Mouse (Mus musculus) heart, embryonic 10.5 days (tissue): ENCODE results near the gene Gm11627. TPM values are rescaled to one million over a fixed set of nuclear protein-coding genes. Genes with fewer than 3 reads are reported as not detected.
"Not testable (repeated sequence)": the region's sequence is repeated elsewhere in the genome, so short reads cannot be mapped to it uniquely, and the experiment has no call there.

ENCODE experiments used
- DNase-seq: peaks from one replicate; pipeline ENCODE4 v3.0.0-alpha.2; 2017; ENCODE audit warnings: low spot score
- H3K27ac ChIP-seq: fragments of 300-500 bp; sonication (generic); 2 replicates; pipeline ENCODE4 v1.5.1; 2016; ENCODE audit warnings: mild to moderate bottlenecking
- H3K27me3 ChIP-seq: fragments of 300-500 bp; sonication (generic); 2 replicates; pipeline ENCODE4 v1.6.1; 2016; ENCODE audit warnings: mild to moderate bottlenecking; ENCODE audit not compliant: poor library complexity, insufficient read depth, severe bottlenecking
- H3K36me3 ChIP-seq: fragments of 300-500 bp; sonication (generic); 2 replicates; pipeline ENCODE4 v1.6.1; 2016; ENCODE audit warnings: mild to moderate bottlenecking, moderate library complexity
- H3K4me1 ChIP-seq: fragments of 300-500 bp; sonication (generic); 2 replicates; pipeline ENCODE4 v1.6.1; 2016; ENCODE audit warnings: mild to moderate bottlenecking
- H3K4me3 ChIP-seq: fragments of 300-500 bp; sonication (generic); 2 replicates; pipeline ENCODE4 v1.5.1; 2016; ENCODE audit warnings: mild to moderate bottlenecking, moderate library complexity
- H3K9me3 ChIP-seq: fragments of 300-500 bp; sonication (generic); 2 replicates; pipeline ENCODE4 v1.6.1; 2016; ENCODE audit warnings: mild to moderate bottlenecking, moderate library complexity
- WGBS: fragments of 180-500 bp; shearing (Covaris S2); methylation state at CpG from one replicate; pipeline ENCODE4 v1.1.7; 2016; 5-methylcytosine and 5-hydroxymethylcytosine counted together
- polyA plus RNA-seq: library from polyadenylated mRNA; unstranded; fragments of >200 nt; fragmentation: Nextera tagmentation; extraction: Ambion mirVana; gene quantifications from 2 replicates; pipeline ENCODE4 v1.2.1, GENCODE M21; 2016

The Gm11627 gene
- polyA plus RNA-seq, 1 experiment from 2014 or later = 11.6 TPM

DNA sequence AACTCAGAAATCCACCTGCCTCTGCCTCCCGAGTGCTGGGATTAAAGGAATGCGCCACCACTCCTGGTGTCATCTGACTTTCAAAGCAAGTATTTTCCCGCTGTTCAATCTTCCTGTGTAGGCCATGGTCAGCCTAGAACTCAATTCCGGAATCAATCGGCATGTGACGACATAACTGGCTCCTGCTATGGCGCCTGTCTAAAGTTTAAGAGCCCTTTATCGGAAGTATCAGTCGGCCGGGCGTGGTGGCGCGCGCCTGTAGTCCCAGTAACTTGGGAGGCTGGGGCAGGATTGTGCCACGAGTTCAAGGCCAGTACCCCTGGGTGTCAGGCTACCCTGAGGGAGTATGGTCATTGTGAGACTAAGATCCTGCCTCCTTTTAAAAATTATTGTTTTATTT lies 11.5 kb downstream of the Gm11627 start:
- WGBS = 94% methylated on average over 15 of the region's 15 CpGs
- DNase-seq = no peak
- H3K4me3 ChIP-seq = no peak overlapping the region
- no peaks in the 10 kb centered on the region for H3K27me3 ChIP-seq
- H3K27ac ChIP-seq = no peak overlapping the region
- peaks cover 9% of the 10 kb centered on the region; the same call in 1 of the 2 replicates for H3K4me1 ChIP-seq
- no peaks in the 10 kb centered on the region for H3K36me3 ChIP-seq
- H3K9me3 ChIP-seq = no peaks in the 10 kb centered on the region

DNA sequence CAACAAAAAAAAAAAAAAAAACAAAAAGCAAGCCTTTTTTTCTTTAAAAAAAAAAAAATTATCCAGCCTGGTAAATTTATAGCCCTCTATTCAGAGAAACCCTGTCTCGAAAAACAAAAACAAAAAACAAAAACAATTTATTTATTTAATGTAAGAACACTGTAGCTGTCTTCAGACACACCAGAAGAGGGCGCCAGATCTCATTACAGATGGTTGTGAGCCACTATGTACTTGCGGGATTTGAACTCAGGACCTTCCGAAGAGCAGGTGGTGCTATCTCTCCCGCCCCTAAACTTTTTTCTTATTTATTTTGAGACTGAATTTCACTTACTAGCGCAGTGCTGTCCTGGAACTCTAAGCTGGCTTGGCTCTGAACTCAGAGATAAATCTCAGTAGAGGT lies 12.1 kb downstream of the Gm11627 start:
- Histone ChIP-seq H3K4me3 (no peak overlapping the region), H3K27ac (no peak overlapping the region), H3K9me3 (no peaks in the 10 kb centered on the region), H3K27me3 (no peaks in the 10 kb centered on the region), H3K36me3 (no peaks in the 10 kb centered on the region), H3K4me1 (peaks cover 9% of the 10 kb centered on the region; the same call in 1 of the 2 replicates)
- no peak for DNase-seq
- 85% methylated on average over 6 of the region's 6 CpGs for WGBS

DNA sequence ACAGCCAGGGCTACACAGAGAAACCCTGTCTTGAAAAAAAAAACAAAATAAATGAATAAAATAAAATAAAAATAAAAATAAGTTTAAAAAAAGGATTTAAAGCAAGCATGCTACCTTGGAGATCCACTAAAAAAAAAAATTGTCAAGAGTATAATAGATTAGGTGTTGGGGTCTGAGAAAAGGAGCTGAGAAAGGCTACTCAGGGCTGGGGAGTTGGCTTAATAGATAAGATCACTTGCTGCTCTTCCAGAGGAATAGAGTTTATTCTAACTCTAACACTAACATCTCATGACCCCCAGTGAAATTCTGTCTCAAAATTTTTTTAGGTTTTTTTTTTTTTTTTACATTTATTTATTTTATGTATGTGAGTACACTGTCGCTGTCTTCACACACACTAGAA lies 13.0 kb downstream of the Gm11627 start:
- 94% methylated on average over 1 of the region's 1 CpGs for WGBS
- Histone ChIP-seq H3K4me3 (no peak overlapping the region), H3K27me3 (no peaks in the 10 kb centered on the region), H3K27ac (no peak overlapping the region), H3K9me3 (no peaks in the 10 kb centered on the region), H3K4me1 (peaks cover 9% of the 10 kb centered on the region; the same call in 1 of the 2 replicates), H3K36me3 (no peaks in the 10 kb centered on the region)
- no peak for DNase-seq

DNA sequence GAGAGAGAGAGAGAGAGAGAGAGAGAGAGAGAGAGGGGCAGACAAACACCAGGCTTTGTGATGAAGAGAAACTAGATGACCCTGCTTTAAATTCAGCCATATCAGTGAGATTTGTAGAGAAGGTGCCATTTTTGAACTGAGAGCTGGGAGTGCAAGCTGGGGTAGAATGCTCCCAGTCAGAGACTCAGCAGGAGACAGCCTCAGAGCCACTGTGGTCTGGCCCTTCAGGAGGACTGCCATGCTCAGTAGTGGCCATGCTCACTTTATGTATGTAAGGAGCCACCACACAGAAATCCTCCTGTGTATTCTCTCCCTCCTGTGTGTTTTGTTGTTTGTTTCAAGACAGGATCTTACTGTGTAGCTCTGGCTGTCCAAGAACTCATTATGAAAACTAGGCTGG lies 13.5 kb downstream of the Gm11627 start:
- Histone ChIP-seq H3K4me1 (peaks cover 9% of the 10 kb centered on the region; the same call in 1 of the 2 replicates), H3K27ac (peak overlapping the region; percentile 79), H3K27me3 (no peaks in the 10 kb centered on the region), H3K36me3 (no peaks in the 10 kb centered on the region), H3K9me3 (no peaks in the 10 kb centered on the region), H3K4me3 (no peak overlapping the region; the same call in 1 of the 2 replicates)
- DNase-seq = no peak

DNA sequence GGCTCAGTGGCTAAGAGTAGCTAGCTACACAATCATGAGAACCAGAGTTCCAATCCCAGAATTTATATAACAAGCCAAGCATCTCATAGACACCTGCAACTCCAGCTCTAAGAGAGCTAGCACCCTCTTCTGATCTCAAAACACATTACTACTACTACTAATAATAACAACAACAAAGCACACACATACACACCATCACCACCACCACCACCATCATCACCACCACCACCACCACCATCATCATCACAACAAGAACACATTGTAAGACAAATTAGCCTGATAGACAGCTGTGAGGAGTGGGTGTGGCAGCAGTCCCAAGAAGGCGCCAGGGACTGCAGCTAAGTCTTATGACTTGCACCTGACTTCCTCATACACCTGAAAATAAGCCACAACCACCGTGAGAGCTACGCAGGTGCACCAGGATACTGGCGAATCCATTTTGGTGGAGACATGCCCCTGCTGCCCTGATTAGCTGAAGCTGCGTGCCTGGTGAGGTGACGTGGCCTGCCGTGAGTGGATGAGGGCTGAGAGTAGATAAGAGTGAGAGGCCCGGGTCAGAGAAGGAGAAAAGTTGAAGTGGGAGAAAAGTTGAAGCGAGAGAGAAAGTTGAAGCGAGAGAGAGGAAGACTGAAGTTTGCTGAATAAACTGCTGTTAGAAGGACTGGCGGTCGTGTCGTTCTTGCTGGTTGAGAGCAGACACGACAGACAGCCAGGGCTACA lies 14.1 kb downstream of the Gm11627 start:
- H3K27ac ChIP-seq = peak overlapping the region; percentile 79
- H3K27me3 ChIP-seq, H3K36me3 ChIP-seq, H3K4me1 ChIP-seq, DNase-seq, H3K9me3 ChIP-seq, H3K4me3 ChIP-seq: not testable (repeated sequence)
- WGBS = 49% methylated on average over 14 of the region's 14 CpGs

DNA sequence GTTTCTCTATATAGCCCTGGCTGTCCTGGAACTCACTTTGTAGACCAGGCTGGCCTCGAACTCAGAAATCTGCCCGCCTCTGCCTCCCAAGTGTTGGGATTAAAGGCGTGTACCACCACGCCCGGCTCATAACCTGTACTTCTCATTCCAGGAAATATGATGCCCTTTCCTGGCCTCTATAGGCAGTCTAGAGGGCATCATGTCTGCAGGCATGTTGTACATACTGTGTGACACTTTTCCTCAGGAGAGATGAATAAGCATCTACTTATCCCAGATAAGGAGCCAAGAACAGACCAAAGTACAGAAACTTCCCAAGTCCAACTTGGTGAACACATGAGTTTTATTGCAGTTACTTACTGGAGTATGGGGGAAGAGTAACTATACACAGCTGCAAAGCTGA lies 20.6 kb downstream of the Gm11627 start:
- DNase-seq = peak; percentile 41
- Histone ChIP-seq H3K4me1 (peaks cover 10% of the 10 kb centered on the region), H3K27ac (no peak overlapping the region), H3K9me3 (no peaks in the 10 kb centered on the region), H3K36me3 (no peaks in the 10 kb centered on the region), H3K4me3 (no peak overlapping the region), H3K27me3 (no peaks in the 10 kb centered on the region)
- 90% methylated on average over 5 of the region's 5 CpGs for WGBS

DNA sequence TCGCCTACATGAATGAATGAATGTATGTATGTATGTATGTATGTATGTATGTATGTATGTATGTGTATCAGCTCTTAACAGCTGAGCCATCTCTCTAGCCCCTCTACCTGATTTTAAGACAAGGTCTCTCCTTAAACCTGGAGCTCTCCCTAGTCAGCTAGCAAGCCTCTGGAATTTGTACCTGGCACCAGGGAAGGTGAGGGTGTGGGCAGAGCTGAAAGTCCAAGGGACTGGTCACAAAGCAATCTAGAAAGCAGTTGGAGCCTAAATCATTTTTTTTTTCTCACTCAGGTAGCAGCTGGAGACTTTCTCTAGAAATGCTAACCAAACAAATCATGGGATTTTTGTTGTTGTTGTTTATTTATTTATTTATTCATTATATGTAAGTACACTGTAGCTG lies 21.9 kb downstream of the Gm11627 start:
- Histone ChIP-seq H3K27me3 (no peaks in the 10 kb centered on the region), H3K27ac (no peak overlapping the region), H3K4me1 (peaks cover 10% of the 10 kb centered on the region), H3K9me3 (no peaks in the 10 kb centered on the region), H3K4me3 (no peak overlapping the region), H3K36me3 (no peaks in the 10 kb centered on the region)
- 90% methylated on average over 1 of the region's 1 CpGs for WGBS
- peak; percentile 27 for DNase-seq

DNA sequence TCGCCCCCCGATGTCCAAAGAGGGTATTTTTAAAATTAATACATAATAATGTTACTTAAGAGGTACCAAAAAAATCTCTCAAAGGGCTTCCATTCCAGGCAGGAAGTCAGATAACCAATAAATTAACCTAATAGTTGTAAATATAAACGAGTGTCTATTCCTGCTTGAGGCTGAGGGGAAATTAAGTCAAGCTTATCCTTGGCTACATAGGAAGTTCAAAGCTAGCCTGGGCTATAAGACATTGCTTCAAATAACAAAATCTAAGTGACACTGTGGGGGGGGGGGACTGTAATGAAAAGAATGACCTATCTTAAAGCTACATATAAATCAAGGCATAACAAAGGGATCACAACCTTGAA lies 22.6 kb downstream of the Gm11627 start:
- Histone ChIP-seq H3K27me3 (no peaks in the 10 kb centered on the region), H3K4me1 (peaks cover 14% of the 10 kb centered on the region), H3K4me3 (peak overlapping the region; percentile 92), H3K9me3 (no peaks in the 10 kb centered on the region), H3K27ac (peak overlapping the region; percentile 99), H3K36me3 (no peaks in the 10 kb centered on the region)
- DNase-seq = no peak
- 17% methylated on average over 3 of the region's 3 CpGs for WGBS

DNA sequence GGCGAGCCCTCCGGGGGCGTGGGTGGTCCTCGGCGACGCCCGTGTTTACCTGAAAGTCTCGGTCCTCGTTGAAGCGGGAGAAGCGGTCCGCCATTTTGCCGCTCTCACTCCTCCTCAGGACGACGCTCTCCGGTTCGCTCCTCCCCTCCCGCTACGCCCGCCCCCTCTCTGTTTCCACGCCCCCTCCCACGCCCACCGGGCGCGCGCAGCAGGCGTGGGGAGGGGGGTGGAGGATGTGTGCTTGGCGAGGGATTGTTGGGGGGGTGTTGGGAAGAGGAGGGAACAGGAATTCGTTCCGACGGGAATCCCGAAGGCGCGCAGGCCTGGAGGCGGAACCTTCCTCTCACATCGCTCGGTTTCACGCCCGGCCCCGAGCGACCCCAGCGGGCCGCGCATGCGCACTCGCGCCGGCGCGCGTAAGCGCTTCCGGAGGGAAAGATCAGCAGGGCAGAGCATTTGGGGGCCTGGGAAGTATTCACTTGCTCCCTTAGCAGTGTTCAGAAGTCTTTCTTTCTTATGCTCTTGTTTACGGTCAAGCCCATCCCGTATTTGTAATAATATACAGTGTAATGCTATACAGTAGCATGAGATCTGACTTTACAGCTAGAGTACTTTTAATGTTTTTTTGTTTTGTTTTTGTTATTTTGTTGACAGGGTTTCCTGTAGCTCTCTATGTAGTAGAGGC lies 23.1 kb downstream of the Gm11627 start, which contains the start of gene Gpatch8:
Gene Gpatch8, minus strand, starts transcription at position 362 of the 685 bp plus-strand sequence.
- Histone ChIP-seq H3K27ac (peak within 1 kb of the TSS; percentile 99), H3K9me3 (no peaks in the 10 kb centered on the region), H3K27me3 (no peaks in the 10 kb centered on the region), H3K4me3 (peak within 1 kb of the TSS; percentile 92), H3K36me3 (peaks cover under 1% of the 10 kb centered on the region; the same call in 1 of the 2 replicates), H3K4me1 (peaks cover 14% of the 10 kb centered on the region)
- WGBS = under 1% methylated on average over 54 of the region's 55 CpGs
- DNase-seq = peak; percentile 98

DNA sequence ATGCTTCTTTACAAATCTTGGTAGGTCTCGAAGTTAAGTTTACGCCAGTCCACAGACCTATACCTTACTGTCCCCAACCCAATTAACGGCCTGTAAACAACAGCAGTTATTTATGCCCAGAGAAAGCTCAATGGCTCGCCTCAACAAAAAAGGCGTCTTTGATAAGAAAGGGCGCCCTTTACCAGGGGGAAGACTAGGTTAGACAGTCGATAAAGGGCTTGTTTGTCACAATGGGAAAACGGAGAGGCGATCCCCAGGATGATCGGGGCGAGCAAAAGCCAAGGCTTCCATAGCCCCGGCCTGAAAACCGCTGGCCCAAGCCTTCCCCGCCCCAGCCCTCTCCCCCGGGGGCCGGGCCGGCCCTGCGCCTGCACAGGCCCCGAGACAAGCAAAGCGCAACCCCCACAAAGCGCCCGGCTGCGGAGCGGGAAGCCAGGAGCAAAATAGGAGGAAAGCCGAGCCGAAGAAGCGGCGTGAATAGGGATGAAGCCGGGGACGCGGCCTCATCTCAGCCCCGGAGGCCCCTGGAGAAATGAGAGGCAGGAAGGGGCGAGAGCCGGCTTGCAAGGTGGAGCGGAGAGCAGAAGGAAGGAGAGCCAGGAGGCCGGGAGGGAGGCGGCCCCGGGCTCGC lies 23.7 kb downstream of the Gm11627 start:
- under 1% methylated on average over 39 of the region's 39 CpGs for WGBS
- no peak for DNase-seq
- Histone ChIP-seq H3K27ac (peak overlapping the region; percentile 99), H3K4me3 (peak overlapping the region; percentile 92), H3K4me1 (peaks cover 14% of the 10 kb centered on the region), H3K9me3 (no peaks in the 10 kb centered on the region), H3K36me3 (peaks cover 3% of the 10 kb centered on the region; the same call in 1 of the 2 replicates), H3K27me3 (no peaks in the 10 kb centered on the region)

DNA sequence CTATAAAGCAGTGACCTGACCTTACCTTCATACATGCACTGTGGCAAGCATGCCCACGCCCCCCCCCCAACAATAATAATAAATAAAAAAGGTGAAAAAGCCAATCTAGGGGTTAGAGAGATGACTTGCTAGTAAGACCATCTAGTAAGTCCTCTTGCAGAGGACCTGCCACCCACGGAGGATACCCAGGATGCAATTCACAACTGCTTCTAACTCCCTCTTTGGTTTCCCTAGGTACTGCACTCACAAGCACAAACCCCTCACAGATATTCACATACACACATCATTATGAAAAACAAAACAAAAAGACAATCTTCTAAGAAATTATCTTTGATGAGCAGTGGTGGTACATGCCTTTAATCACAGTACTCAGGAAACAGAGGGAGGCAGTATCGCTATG lies 27.2 kb downstream of the Gm11627 start:
- peak; percentile 63 for DNase-seq
- no peaks in the 10 kb centered on the region for H3K9me3 ChIP-seq
- H3K4me1 ChIP-seq = peaks cover 14% of the 10 kb centered on the region
- H3K27ac ChIP-seq = no peak overlapping the region
- no peaks in the 10 kb centered on the region for H3K27me3 ChIP-seq
- H3K36me3 ChIP-seq = peaks cover 13% of the 10 kb centered on the region; the same call in 1 of the 2 replicates
- H3K4me3 ChIP-seq = no peak overlapping the region
- WGBS = 87% methylated on average over 3 of the region's 3 CpGs

DNA sequence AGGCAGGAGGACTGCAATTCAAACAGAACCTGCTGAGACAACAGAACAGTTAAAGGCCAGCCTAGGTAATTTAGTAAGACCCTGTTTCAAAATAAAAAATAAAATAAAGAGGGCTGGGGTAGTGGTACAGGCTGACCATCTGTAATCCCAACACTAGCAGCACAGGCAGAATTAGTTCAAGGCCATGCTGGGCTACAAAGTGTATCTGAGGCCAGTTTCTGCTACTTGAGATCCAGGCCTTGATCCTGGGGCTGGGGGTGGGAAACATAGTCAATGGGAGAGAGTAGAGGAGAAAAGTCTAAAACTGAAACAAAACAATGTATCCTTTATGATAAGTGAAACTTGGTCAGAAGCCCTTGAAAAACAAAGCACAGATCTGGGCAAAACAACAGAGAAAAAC lies 28.1 kb downstream of the Gm11627 start:
- Histone ChIP-seq H3K27ac (no peak overlapping the region), H3K9me3 (no peaks in the 10 kb centered on the region), H3K4me3 (no peak overlapping the region), H3K4me1 (peaks cover 14% of the 10 kb centered on the region), H3K36me3 (peaks cover 13% of the 10 kb centered on the region; the same call in 1 of the 2 replicates), H3K27me3 (no peaks in the 10 kb centered on the region)
- peak; percentile 39 for DNase-seq

DNA sequence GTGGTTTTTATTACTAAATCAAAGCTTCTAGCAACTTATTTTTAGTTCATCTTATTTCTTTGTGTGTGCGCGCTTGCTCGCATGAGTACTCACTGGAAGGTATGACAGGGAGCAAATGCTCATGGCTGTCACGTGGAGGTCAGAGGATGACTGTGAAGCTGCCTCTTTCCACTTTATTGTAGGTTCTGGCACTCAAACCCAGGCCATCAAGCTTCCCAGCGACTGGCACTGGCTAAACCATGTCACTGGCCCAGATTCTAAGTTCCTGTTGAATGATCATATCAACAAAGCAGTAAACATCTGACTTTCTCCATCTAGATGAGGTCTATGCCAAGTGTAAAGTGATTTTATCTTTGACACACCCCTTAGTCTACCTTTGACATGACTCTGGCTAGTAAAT lies 37.8 kb downstream of the Gm11627 start:
- H3K27me3 ChIP-seq = no peaks in the 10 kb centered on the region
- no peaks in the 10 kb centered on the region for H3K9me3 ChIP-seq
- peaks cover 9% of the 10 kb centered on the region for H3K4me1 ChIP-seq
- DNase-seq = no peak
- 91% methylated on average over 5 of the region's 5 CpGs for WGBS
- no peak overlapping the region for H3K27ac ChIP-seq
- H3K36me3 ChIP-seq = peaks cover 14% of the 10 kb centered on the region
- no peak overlapping the region for H3K4me3 ChIP-seq
